Mouse (Mus musculus) erythroblast, embryonic 14.5 days (primary cell): ENCODE measurements around the gene Gper1. TPM values are rescaled to one million over a fixed set of nuclear protein-coding genes. Genes with fewer than 3 reads are reported as not detected.

Source experiments
- H3K27me3 ChIP-seq: 2 replicates; pipeline ENCODE4 v1.6.1; 2012; ENCODE audit warnings: inconsistent platforms; ENCODE audit not compliant: control insufficient read depth
- H3K36me3 ChIP-seq: 2 replicates; pipeline ENCODE4 v1.6.1; 2012; ENCODE audit warnings: mild to moderate bottlenecking, inconsistent platforms; ENCODE audit not compliant: control insufficient read depth
- H3K4me1 ChIP-seq: 2 replicates; pipeline ENCODE4 v1.6.1; 2012; ENCODE audit warnings: inconsistent platforms; ENCODE audit not compliant: control insufficient read depth
- H3K4me3 ChIP-seq: replicated peaks from 2 replicates; pipeline ENCODE3; 2012; ENCODE audit warnings: moderate library complexity, mild to moderate bottlenecking, inconsistent platforms
- H3K9me3 ChIP-seq: 2 replicates; pipeline ENCODE4 v1.6.1; 2012; ENCODE audit warnings: low read length, inconsistent platforms, mixed read lengths; ENCODE audit not compliant: control insufficient read depth
- GATA1 ChIP-seq: IDR thresholded peaks from 2 replicates; pipeline ENCODE4 v1.6.1; 2012; ENCODE audit warnings: low read length, inconsistent platforms, mixed read lengths
- TAL1 ChIP-seq: IDR thresholded peaks from 3 replicates; pipeline ENCODE4 v1.6.1; 2012; ENCODE audit warnings: low read length, inconsistent platforms, mixed read lengths
- polyA plus RNA-seq: library from polyadenylated mRNA; stranded (reverse); fragments of >175 nt; gene quantifications from 2 replicates; pipeline ENCODE4 v1.2.3, GENCODE M21; 2012

Gene Gper1
- polyA plus RNA-seq, 1 experiment: not detected

GRCm38 (mm10) chr5:139466801-139467200 lies 43.9 kb downstream of the Gper1 start:
- Histone ChIP-seq H3K4me3 (no peak overlapping the region), H3K36me3 (peaks cover 13% of the 10 kb centered on the region), H3K4me1 (peaks cover 6% of the 10 kb centered on the region), H3K27me3 (no peaks in the 10 kb centered on the region), H3K9me3 (no peaks in the 10 kb centered on the region)
- TF ChIP-seq TAL1 (no peak), GATA1 (no peak)

- no peaks in the 10 kb centered on the region for H3K27me3 ChIP-seq
- TF ChIP-seq TAL1 (no peak), GATA1 (no peak)
- H3K36me3 ChIP-seq: peaks cover 25% of the 10 kb centered on the region
- H3K9me3 ChIP-seq: no peaks in the 10 kb centered on the region
- H3K4me1 ChIP-seq: peaks cover 6% of the 10 kb centered on the region
- H3K4me3 ChIP-seq: no peak overlapping the region
Measured at GRCm38 (mm10) chr5:139467998-139468397, 45.0 kb downstream of the Gper1 start.

- Histone ChIP-seq H3K4me1 (no peaks in the 10 kb centered on the region), H3K9me3 (no peaks in the 10 kb centered on the region), H3K36me3 (peaks cover 91% of the 10 kb centered on the region), H3K27me3 (no peaks in the 10 kb centered on the region), H3K4me3 (no peak overlapping the region)
- TF ChIP-seq TAL1 (no peak), GATA1 (no peak)
Measured at GRCm38 (mm10) chr5:139474741-139475140, 51.8 kb downstream of the Gper1 start.

Other genes with a start within 250 kb of the Gper1 start
- gene Sun1, start 222.5 kb upstream of the Gper1 start, polyA plus RNA-seq: 0.91 and 1.2 TPM in 2 replicates
- 15.9 and 17.2 TPM in 2 replicates for gene Get4, start 170.8 kb upstream of the Gper1 start, polyA plus RNA-seq
- 0.13 and 0.17 TPM in 2 replicates for gene Adap1, start 97.5 kb upstream of the Gper1 start, polyA plus RNA-seq
- gene Cox19, start 71.7 kb upstream of the Gper1 start, polyA plus RNA-seq: 5.5 and 10.5 TPM in 2 replicates
- gene Cyp2w1, start 70.5 kb upstream of the Gper1 start, polyA plus RNA-seq: 0.02 and 0.06 TPM in 2 replicates
- 8.1 and 9.7 TPM in 2 replicates for gene Gpr146, start 45.5 kb upstream of the Gper1 start, polyA plus RNA-seq
- gene C130050O18Rik, start 17.9 kb upstream of the Gper1 start, polyA plus RNA-seq: not detected in 2 replicates
- 0.69 and 0.97 TPM in 2 replicates for gene 3110082I17Rik, start 37.4 kb downstream of the Gper1 start, polyA plus RNA-seq
- gene Zfand2a, start 61.4 kb downstream of the Gper1 start, polyA plus RNA-seq: 0.60 and 0.61 TPM in 2 replicates
- gene Uncx, start 120.3 kb downstream of the Gper1 start, polyA plus RNA-seq: not detected in 2 replicates